Mouse (Mus musculus) adrenal gland (tissue): ENCODE measurements around the gene C3.

Experiments used
- intact Hi-C: fragments of 180-260 bp; cut with DNase I; formaldehyde crosslinking; loops from one replicate; pipeline ENCODE4 v1.15.1; 2025

C3 gene

GRCm38 (mm10) chr17:57223313-57223712, 4.6 kb downstream of the C3 start:
- intact Hi-C loops, result no loop called here

GRCm38 (mm10) chr17:57221911-57222310, 6.0 kb downstream of the C3 start:
- intact Hi-C loops, result loop anchor here (2.0 kb wide), 2 partner anchors 55 to 113 kb away; no protein-coding TSS in a partner anchor

GRCm38 (mm10) chr17:57219884-57220207, 8.1 kb downstream of the C3 start:
- intact Hi-C loops, result loop anchor here (2.0 kb wide), 2 partner anchors 57 to 115 kb away; no protein-coding TSS in a partner anchor

DNA sequence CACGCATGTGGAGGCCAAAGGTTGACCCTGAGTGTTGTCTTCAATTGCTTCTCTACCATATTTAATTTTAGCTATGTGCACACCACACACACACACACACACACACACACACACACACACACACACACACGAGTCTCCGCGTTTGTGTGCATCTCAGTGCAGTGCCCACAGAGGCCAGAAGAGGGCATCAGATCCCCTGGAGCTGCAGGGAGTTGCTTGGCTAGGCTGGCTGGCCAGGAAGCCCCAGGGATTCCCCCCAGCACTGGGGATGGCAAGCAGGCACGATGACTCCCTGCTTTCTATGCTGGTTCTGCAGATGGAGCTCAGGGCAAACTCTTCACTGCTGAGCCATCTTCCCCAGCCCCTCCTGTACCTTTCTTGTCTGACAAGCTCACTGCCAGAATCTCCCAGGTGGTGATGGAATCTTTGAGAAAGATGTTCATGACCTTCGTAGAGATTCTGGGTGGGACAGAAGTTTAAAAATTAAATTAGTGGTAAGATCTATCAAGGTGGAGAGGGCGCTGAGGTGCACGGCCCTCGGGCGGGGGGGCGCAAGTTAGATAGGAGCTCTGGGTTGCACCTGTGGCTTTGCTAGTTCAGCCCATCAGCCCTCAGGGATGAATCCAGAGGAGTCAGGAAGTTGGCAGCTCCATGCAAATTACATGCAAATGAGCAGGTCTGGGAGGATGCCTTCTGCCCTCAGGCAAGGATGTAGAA, 8.6 kb downstream of the C3 start:
- intact Hi-C loops, result no loop called here

- intact Hi-C loops, result no loop called here
Observed at GRCm38 (mm10) chr17:57218335-57218900, 9.5 kb downstream of the C3 start.

GRCm38 (mm10) chr17:57214676-57215387, 13.1 kb downstream of the C3 start:
- intact Hi-C loops, result no loop called here

DNA sequence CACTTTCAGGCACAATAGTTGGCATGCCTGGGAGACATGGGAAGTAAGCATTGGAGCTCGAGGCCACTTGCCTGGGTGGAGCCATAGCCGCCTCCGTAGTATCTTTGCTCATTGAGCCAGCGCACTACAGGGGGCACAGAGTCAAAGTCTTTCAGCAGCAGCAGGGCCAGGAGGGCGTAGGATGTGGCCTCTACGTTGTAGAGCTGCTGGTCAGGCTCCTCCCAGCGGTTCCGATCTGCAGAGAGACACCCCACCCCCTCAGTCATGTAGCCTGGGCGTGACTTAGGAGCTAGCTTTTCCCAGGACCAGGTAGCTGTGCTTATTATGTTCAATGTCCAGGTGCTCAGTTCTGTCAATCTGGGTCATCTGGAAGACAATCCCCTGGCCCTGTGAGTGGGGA, 16.4 kb downstream of the C3 start:
- intact Hi-C loops, result no loop called here

DNA sequence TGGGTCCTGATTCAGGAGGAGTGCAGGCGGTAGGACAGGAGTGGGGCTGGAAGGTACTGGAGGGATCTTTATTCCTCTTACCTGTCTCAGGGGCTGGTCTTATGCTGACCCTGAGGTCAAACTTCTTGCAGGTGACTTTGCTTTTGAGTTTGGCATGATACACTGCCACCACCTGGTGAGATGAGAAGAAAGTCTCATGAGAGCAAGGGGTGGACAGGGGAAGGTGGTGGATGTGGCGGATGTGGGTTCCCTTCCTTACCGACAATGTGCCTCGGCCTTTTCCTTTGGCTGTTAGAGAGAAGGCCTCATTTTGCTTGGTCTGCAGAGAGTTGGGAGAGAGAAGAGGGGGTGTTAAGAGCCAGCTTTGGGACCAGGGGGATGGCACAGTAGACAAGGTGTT, 18.6 kb downstream of the C3 start:
- intact Hi-C loops, result no loop called here

GRCm38 (mm10) chr17:57207938-57208337, 20.0 kb downstream of the C3 start:
- intact Hi-C loops, result no loop called here

DNA sequence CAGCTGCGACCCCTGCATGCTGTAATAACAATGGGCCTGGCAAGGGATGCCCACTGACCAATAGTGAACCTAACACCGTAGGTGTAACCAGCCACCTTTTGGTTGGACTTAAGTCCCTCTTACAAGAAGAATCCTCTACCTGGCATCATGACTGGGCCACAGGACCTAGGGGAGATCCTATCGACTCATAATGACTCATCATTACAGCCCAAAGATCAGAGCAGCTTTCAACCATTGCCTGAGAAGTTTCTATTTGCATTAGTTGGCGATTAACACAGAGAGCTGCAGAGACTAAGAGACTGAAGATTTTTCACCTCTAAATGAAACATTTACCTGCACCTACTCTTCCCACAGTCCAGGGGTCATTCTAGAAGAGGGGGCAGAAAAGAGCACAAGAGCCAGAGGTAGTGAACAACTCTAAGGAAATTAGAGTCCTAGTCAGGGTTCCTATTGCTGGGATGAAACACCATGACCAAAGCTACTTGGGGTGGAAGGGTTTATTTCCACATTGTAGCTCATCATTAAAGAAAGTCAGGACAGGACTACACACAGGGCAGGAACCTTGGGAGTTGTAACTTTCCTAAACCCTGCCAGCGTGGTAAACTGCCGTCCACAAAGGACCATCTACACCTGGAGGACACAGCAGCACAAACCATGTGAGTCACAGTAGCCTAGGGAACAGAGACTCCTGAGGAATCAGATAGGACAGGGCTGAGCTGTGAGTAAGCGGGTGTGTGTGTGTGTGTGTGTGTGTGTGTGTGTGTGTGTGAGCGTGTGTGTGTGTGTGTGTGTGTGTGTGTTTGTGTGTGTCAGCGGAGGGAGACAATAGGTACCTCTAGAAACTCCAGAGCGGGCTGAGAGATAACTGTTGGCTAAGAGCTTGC, 25.9 kb downstream of the C3 start:
- intact Hi-C loops, result no loop called here

GRCm38 (mm10) chr17:57198252-57198651, 29.7 kb downstream of the C3 start:
- intact Hi-C loops, result no loop called here

DNA sequence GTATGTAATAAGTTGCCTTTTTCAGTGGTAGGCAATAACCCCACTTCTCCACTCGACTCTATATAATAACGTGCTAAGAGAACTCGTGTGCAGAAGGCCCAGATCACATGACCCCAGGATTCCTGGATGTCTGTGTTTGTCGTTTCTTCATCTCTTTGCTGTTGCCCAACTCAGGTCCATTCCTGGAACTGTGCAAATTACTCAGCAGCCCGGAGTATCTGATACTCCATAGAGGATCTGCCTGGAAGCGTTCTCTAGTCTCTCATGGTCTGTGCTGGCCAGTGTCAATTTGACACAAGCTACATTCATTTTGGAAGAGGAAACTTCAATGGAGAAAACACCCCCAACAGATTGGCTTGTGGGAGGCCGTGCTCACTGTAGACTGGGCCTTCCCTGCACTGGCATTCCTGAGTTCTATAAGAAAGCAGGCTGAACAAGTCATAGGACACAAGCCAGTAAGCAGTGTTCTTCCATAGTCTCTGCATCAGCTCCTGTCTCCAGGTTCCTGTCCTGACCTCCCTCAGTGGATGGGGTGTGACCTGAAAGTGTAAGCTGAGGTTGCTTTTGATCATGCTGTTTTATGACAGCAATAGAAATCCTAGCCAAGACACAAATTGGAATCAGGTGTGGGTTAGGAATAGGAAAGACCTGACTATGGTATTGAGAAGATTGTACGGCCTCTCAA, 32.5 kb downstream of the C3 start:
- intact Hi-C loops, result no loop called here

DNA sequence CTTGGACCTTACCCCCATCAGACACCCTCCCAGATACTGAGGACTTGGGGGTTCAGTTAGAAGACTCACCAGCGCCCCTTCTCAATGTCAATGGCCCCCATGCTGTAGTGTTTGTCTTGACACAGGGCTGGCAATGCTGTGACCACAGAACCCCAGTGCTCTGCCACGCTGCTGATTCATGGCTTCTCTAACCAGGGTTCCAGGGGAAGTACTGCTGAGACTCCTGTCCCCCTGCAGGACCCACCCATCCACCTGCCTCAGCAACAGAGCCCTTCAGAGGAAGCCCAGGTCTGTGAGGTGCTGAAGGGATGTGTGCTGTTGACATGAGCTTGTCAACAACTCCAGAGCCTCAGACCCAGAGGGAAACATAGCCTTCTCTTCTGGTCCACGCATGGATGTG, 33.2 kb downstream of the C3 start:
- intact Hi-C loops, result no loop called here

GRCm38 (mm10) chr17:57194041-57194507, 33.9 kb downstream of the C3 start, which contains the start of gene Tnfsf14:
Gene Tnfsf14, minus strand, starts transcription at chr17:57194177.
- intact Hi-C loops, result no loop called here

DNA sequence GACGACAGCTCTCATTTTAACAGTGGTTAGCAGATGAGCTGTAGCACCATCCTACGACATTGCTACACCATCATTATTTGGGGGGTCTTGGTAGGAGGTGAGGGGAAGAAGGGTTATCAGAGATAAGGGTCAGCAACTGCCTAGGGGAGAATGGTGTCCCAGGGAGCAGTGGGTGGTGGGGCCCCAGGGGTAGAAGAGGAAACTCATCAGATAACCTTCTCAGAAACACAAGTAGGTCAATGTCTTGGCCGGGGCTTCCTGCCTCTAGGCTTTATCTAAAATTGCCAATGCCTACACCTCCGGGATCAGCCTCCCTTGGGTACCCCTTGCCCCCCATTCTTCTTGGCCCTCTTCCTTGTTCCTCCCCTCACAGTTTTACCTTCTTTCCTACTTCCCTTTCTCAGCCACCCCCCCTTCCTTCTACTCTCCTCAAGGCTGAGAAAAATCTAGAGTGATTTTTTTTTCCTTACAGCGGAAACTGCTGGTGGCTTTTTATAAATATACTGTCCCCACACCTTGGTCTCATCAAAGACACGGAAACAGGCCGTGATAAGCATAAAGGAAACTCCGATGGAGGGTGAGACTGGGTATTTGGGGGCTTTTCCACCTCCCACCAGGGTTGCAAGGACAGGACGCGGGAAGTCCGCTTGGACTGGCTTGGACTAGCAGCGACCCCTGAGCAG, 39.3 kb downstream of the C3 start:
- intact Hi-C loops, result no loop called here

- intact Hi-C loops, result no loop called here
Observed at GRCm38 (mm10) chr17:57185641-57186040, 42.3 kb downstream of the C3 start.

DNA sequence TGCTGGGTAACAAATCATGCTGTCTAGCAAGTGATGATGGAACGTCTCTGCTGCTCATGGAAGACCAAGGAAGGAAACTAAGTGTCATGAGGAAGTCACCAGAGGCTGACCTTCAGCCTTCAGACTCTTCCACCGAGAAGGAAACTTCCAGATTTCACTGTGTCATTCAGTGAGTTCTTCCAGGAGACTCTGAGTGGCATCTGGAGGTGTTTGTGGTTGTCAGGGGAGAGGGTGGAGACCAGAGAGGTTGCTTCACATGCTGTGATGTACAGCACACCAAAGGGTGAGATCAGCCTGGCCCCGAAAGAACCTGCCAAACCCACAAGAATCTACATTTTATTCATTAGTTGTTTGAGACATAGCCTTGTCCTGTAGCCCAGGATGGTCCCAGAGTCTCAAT, 45.1 kb downstream of the C3 start:
- intact Hi-C loops, result no loop called here

- intact Hi-C loops, result no loop called here
Observed at GRCm38 (mm10) chr17:57180363-57180762, 47.6 kb downstream of the C3 start.

GRCm38 (mm10) chr17:57173351-57173750, 54.6 kb downstream of the C3 start:
- intact Hi-C loops, result no loop called here

DNA sequence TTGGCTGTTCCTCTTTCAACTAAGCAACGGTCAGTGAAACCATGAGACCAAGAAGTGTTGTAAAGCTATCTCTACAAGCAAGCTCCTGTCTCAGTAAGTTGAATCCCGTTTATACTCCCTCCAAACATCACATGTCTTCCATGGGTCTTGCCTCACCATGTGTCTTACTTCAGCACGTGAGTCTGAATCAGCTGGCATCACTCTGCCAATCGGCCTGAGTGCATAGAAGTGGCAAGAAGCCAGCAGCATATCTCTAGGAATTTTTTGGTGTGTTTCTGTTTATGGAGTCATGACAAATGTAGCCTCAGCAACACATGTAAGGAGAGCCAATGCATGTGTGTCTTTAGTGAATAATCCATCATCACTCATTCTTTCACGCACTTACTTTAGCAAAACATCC, 55.6 kb downstream of the C3 start:
- intact Hi-C loops, result no loop called here
